Mouse (Mus musculus) kidney, adult 2 months (tissue): Measurements from ENCODE around the gene Ak1.

Experiments used
- CTCF ChIP-seq: fragments of 200-500 bp; conservative IDR thresholded peaks from 2 replicates; pipeline ENCODE4 v1.5.1; 2011; ENCODE audit warnings: low read depth, mild to moderate bottlenecking, control low read depth, low read length, moderate library complexity, mixed read lengths; ENCODE audit not compliant: insufficient read depth, insufficient read length
- POLR2A ChIP-seq: fragments of 200-500 bp; IDR thresholded peaks from one replicate; pipeline ENCODE4 v1.6.1; 2011; ENCODE audit warnings: low read depth, low read length, control low read depth

DNA sequence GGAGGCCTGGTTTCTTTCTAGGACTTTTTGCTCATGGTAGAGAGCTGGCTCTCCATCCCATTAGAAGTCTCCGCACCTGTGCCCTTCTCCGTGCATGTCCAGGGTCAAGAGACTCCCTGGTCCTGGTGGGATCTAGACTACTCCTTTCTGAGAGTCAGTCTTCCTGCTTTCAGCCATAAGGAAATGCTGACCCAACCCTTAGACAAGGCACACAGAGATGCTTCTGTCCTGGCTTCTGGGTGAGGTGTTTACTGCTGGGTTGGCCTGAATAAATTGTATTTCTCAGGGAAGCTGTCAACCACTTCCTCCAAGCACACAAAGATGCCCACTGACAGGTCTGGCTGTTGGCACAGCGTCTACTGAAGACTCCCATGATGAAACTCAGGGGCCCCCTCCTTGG is 22.1 kb upstream of the Ak1 start, which contains the start of gene St6galnac6:
- TF ChIP-seq POLR2A = no peak
- no peak for TF ChIP-seq CTCF
